Mouse (Mus musculus) adrenal gland, postnatal 14 days (tissue): ENCODE measurements around the gene Abat. TPM values are rescaled to one million over a fixed set of nuclear protein-coding genes. Genes with fewer than 3 reads are reported as not detected.
A peak's percentile ranks its signal among the peaks of the same experiment; 100 is the strongest.

ENCODE experiments used
- DNase-seq: peaks from one replicate; pipeline ENCODE4 v3.0.0; 2021; ENCODE audit warnings: mixed read lengths
- long read RNA-seq, 2 experiments: library from polyadenylated mRNA; stranded (forward); transcript quantifications; one replicate each; pipeline ENCODE4 v2.0.0; 2021
- total RNA-seq: library from RNA; stranded (reverse); gene quantifications from 2 replicates; pipeline ENCODE4 v1.2.3, GENCODE M21; 2021

Abat gene
- 27.5 and 49.6 TPM in 2 replicates for total RNA-seq
- long read RNA-seq, experiment 1, full-length matches to known transcripts, result 12 of 25 reads
- long read RNA-seq, experiment 1, partial matches to known transcripts, result 12 of 25 reads
- long read RNA-seq, experiment 1, other reads (novel, unspliced or antisense), result 1 of 25 reads
- long read RNA-seq, experiment 2, full-length matches to known transcripts, result 18 of 29 reads
- long read RNA-seq, experiment 2, partial matches to known transcripts, result 8 of 29 reads
- long read RNA-seq, experiment 2, other reads (novel, unspliced or antisense), result 3 of 29 reads

DNA sequence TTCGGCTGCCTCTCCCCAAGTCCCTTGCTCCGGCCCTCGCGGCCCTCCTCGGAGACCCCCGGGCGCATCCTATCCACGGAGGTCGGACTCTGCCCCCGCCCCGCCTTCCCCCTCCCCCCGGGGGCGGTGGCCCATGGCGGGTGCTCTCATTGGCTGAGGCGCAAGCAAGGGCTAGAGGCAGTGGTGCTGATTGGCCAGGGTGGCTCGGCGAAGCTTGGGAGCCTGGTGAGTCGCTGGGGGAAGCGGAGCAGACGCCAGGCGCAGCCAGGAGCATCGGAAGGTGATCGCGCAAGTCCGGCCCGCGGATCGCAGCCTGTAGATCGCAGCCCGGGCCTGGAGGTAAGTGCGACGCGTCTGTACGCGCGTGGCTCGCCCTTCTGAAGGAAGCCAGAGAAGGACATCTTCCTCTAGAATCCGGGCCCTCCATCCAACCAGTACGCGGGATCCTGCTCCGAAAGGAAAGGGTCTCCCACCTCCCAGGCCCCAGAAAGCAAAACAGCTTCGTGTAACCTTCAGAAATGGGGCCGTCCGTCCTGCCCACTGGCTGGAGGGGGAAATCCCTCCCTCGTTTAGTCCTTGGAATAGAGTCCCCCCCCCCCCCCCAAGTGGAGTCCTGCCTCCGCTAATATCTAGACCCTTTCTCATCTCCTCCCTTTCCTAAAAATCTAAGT is at the start of gene Abat:
Gene Abat, plus strand, starts transcription at position 194 of the 671 bp plus-strand sequence.
- DNase-seq, result peak; percentile 96

- DNase-seq, result no peak
Observed at GRCm38 (mm10) chr16:8470132-8470531, 43.1 kb upstream of the Abat start.

GRCm38 (mm10) chr16:8470603-8471481 is 42.4 kb upstream of the Abat start, which contains the start of gene Mettl22:
Gene Mettl22, plus strand, starts transcription at chr16:8470788.
- peak; percentile 95 for DNase-seq

DNA sequence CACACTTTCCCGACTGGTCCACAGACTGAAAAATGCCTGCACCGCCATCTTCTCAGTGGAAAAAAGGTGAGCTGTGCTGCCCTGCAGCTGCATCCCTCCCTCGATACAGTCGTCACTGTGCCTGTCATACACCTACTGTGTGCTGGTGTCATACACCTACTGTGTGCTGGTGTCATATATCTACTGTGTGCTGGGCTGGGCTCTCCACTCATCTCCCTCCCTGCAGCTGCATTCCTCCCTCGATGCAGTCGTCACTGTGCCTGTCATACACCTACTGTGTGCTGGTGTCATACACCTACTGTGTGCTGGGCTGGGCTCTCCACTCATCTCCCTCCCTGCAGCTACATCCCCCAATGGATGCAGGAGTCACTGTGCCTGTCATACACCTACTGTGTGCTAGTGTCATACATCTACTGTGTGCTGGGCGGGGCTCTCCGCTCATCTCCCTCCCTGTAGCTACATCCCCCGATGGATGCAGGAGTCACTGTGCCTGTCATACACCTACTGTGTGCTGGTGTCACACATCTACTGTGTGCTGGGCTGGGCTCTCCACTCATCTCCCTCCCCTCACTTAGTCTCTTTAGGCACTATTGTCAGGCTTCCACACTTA is 25.7 kb upstream of the Abat start:
- no peak for DNase-seq

- DNase-seq, result no peak
Observed at GRCm38 (mm10) chr16:8489340-8489739, 23.9 kb upstream of the Abat start.

GRCm38 (mm10) chr16:8491743-8492490 is 21.3 kb upstream of the Abat start:
- peak; percentile 66 for DNase-seq

DNA sequence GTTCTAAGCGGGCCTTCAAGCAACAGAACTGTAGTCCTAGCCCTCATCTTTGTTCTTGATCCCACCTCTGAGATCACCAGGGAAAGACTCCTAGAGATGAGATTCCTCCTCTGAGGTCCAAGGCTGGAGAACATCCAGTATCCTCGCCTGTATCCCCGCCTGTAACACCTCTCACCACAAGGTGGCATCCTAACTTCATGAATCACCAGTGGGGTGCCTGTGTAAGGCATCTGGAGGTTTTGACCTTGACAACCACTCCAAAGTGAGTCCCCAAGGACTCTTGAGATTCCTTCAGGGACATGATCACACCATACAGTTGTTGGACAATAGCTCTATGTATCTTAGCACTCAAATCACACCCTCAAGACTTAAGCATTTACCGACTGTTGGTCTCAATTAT is 19.0 kb upstream of the Abat start:
- DNase-seq, result peak; percentile 83

DNA sequence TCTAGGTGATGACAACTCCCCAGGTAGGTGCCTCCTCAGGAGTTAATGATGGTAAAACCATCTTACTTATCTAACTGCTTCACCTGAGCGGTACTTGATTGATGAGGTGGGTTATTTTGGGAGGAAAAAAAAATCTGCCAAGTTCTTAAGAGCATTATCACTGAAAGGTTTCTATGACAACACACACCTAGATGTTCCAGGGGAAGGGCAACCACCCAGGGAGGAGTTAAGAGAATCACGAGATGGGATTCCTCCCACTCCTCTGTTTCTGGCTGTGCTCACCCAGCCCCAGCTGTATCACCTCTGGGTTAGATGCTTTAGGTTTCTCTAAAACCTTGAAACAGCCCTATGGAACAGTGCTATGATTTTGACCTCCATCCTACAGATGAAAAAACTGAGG is 16.3 kb upstream of the Abat start:
- DNase-seq, result no peak

DNA sequence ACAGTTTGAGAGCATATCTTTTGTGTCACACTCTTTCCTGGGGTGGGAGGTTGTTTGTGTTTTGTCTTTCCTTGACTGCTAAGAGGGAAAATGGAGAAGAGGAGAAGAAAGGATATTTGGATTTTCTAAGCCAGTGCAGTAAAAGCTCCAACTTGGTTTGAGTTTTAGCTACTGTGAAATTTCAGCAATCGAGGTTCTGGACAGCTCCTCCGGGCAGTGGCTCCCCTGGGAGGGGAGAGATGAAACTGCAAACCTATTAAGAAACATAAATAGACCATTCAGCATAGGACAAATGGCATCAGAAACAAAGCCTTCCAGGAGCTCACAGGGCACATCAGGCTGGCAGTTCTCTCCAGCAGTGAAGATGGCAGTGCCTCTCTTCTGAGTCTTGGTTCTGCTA is 9.0 kb upstream of the Abat start:
- peak; percentile 57 for DNase-seq

GRCm38 (mm10) chr16:8509894-8510293 is 3.3 kb upstream of the Abat start:
- DNase-seq, result peak; percentile 44

- no peak for DNase-seq
Observed at GRCm38 (mm10) chr16:8512830-8513229, 399 bp upstream of the Abat start.

- peak; percentile 41 for DNase-seq
Observed at GRCm38 (mm10) chr16:8514180-8514579, 951 bp downstream of the Abat start.

DNA sequence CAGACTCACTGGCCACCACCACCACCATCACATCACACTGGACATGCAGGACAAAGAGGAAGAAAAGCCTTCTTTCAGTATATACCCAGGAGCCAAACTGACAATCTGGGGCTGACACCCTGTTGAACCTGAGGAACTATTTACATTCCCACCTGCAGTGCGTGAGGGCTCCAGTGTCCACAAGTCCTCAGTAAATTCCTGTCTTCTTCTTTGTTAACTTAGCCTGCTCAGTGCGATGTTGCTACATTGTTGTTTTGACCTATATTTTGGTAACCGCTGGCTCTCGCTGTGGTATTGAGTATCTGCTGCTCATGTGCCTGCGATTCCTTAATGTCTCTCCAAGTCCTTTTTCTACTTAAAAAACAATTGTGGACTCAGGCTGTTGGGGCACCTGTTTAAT is 7.3 kb downstream of the Abat start:
- no peak for DNase-seq

GRCm38 (mm10) chr16:8521322-8521721 is 8.1 kb downstream of the Abat start:
- DNase-seq, result no peak

DNA sequence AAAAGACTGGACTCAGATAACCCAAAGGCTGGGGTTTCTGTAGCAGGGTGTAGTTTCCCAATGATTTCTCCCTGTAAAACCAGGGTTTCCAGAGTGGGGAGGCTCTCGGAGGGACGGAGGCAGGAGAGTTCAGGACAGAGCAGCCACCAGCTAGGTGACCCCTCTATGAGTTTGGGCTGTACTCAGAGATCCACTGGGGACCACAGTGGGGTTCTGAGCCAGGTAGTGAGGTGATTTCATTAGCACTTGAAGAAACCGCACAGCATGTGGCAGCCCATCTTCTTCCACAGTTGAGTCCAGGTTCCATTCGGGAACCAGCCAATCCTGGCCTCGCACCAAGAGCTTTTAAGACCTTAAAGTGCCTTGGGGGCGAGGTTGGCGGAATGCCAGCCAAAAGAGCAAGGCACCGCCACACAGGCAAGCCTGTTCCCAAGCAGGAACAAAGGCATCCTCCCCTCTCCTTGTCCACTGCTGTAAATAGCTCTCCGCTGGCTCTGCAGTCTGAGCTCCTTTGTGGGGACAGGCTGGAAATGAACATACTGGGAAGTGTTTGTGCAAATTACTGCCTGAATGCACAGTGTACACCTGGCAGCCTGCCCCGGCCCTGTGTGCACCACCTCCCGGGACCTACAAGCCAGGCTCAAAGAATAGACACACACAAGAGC is 10.4 kb downstream of the Abat start:
- peak; percentile 33 for DNase-seq

DNA sequence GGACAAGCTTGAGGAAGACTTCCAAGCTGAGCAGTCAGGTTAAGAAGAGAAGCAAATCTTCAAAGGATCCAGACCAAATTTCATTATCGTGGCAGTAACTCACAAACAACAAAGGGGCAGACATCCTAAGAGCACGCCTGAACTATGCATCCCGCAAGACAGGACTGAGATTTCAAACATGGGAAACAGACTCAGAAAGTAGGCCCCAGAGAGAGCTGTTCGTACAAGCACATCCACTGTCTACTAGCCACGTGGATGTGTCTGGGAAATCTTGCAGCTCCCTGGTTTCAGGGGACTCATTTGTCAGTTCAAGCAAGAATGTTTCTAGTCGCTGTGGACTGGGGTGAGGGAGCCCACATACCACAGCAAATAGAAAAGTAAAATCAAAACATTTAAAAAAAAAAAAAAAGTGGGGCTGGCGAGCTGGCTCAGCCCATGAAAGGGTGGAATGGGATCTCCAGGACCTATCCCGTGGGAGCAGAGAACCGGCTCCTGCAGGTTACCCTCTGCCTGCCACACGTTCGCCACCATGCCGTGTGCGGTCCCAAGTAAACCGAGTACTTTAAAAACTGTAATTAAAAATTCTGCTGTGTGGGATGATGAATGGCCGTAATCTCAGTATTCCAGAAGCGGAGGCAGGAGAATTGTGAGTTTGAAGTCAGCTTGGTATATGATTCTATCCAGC is 11.1 kb downstream of the Abat start:
- DNase-seq, result no peak

DNA sequence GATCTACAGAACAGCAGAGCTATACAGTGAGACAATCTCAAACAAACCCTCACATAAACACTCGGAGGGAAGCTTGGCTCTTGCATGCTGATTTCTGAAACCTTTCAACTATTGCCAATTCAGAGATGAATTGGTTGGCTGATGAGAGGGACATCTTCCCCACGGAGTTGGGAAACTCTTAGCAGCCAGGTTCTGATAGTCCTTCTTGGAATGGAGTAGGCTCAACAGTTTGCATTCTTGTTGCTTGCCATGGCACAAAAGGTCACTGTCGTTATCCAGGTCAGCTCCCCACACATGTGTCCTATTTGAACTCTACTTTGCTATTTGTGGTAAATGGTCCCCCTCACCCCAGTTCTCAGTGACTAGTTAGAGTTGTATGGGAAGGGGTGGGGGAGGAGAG is 12.1 kb downstream of the Abat start:
- no peak for DNase-seq

DNA sequence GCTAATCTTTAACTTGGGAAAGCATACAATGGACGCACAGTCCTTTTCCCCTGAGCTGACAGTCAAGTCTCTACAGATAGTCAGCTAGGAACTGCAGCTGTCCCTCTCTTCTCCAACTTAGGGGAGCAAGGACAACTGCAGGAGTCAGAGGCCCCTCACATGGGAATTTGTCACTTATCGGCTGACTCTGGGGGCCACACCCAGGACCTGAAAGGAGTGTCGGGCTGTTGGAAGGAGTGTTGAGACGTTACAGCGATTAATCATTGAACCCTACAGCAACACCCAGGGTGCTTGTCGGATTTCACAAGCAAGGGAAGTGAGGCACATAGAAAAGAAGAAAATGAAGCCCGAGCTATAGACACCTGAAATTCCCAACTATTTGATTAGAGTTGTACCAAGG is 12.6 kb downstream of the Abat start:
- no peak for DNase-seq

DNA sequence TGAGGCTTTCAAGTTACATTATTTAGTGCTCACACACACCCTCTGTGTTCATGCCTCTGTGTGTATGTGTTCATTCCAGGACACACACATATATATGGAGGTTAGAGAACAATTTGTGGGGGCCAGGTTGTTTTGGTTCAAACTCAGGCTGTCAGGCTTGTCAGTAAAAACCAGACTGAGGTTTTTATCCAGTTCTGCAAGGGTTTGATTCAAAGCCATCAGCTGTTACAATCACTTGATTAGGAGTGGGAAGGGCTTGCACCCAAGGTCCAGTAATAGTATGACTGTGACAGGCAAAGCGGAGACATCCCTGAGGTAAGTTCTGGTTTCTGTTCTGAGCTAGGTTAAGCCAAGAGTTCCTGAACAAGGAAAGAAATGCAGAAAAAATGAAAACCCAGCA is 16.2 kb downstream of the Abat start:
- DNase-seq, result no peak

- DNase-seq, result no peak
Observed at GRCm38 (mm10) chr16:8530018-8530417, 16.8 kb downstream of the Abat start.

- no peak for DNase-seq
Observed at GRCm38 (mm10) chr16:8532461-8532860, 19.2 kb downstream of the Abat start.
